Mouse (Mus musculus): ENCODE measurements around the gene Krt90. TPM values are rescaled to one million over a fixed set of nuclear protein-coding genes. Genes with fewer than 3 reads are reported as not detected.
"Not testable (repeated sequence)": the region's sequence is repeated elsewhere in the genome, so short reads cannot be mapped to it uniquely, and the experiment has no call there.

The Krt90 gene
- total RNA-seq, 2 experiments from 2014 or later = not detected

- ATAC-seq (replicated peaks; ENCODE audit: low FRiP score, poor library complexity, severe bottlenecking) = no peak
These were observed 40.1 kb downstream of the Krt90 start for GRCm38 (mm10) chr15:101522556-101523232.

GRCm38 (mm10) chr15:101519792-101520191 is 43.0 kb downstream of the Krt90 start:
- no peak for ATAC-seq (replicated peaks; ENCODE audit: low FRiP score, poor library complexity, severe bottlenecking)

GRCm38 (mm10) chr15:101517161-101517560 is 45.6 kb downstream of the Krt90 start, which contains the start of gene Gm49425:
Gene Gm49425 (minus strand): TSS chr15:101517261.
- not testable (repeated sequence) for ATAC-seq (replicated peaks; ENCODE audit: low FRiP score, poor library complexity, severe bottlenecking)

GRCm38 (mm10) chr15:101508247-101508646 is 54.5 kb downstream of the Krt90 start:
- no peak for ATAC-seq (replicated peaks; ENCODE audit: low FRiP score, poor library complexity, severe bottlenecking)

GRCm38 (mm10) chr15:101506896-101507758 is 55.6 kb downstream of the Krt90 start:
- no peak for ATAC-seq (replicated peaks; ENCODE audit: low FRiP score, poor library complexity, severe bottlenecking)

Other genes starting within 250 kb of the Krt90 start
- 0.42 and 4.7 TPM in 2 replicates for gene Krt80, start 192.8 kb downstream of the Krt90 start, total RNA-seq (2015; ENCODE audit: low replicate concordance)
- gene Krt80, start 192.8 kb downstream of the Krt90 start, total RNA-seq (2017; ENCODE audit: low replicate concordance) = 0.90 and 2.5 TPM in 2 replicates
- not detected in 2 replicates for gene Krt7, start 151.9 kb downstream of the Krt90 start, total RNA-seq (2015; ENCODE audit: low replicate concordance)
- not detected in 2 replicates for gene Krt7, start 151.9 kb downstream of the Krt90 start, total RNA-seq (2017; ENCODE audit: low replicate concordance)
- not detected in 2 replicates for gene Krt87, start 124.1 kb downstream of the Krt90 start, total RNA-seq (2015; ENCODE audit: low replicate concordance)
- gene Krt87, start 124.1 kb downstream of the Krt90 start, total RNA-seq (2017; ENCODE audit: low replicate concordance) = not detected in 2 replicates
- not detected in 2 replicates for gene Krt88, start 115.2 kb downstream of the Krt90 start, total RNA-seq (2015; ENCODE audit: low replicate concordance)
- gene Krt88, start 115.2 kb downstream of the Krt90 start, total RNA-seq (2017; ENCODE audit: low replicate concordance) = not detected in 2 replicates
- gene Krt81, start 99.2 kb downstream of the Krt90 start, total RNA-seq (2015; ENCODE audit: low replicate concordance) = 0.84 TPM in 1 of 2 replicates, not detected in the other
- not detected in 2 replicates for gene Krt81, start 99.2 kb downstream of the Krt90 start, total RNA-seq (2017; ENCODE audit: low replicate concordance)
- not detected in 2 replicates for gene Krt86, start 89.5 kb downstream of the Krt90 start, total RNA-seq (2015; ENCODE audit: low replicate concordance)
- not detected in 2 replicates for gene Krt86, start 89.5 kb downstream of the Krt90 start, total RNA-seq (2017; ENCODE audit: low replicate concordance)
- not detected in 2 replicates for gene Krt83, start 71.4 kb downstream of the Krt90 start, total RNA-seq (2015; ENCODE audit: low replicate concordance)
- gene Krt83, start 71.4 kb downstream of the Krt90 start, total RNA-seq (2017; ENCODE audit: low replicate concordance) = not detected in 2 replicates
- gene Gm49425, start 45.7 kb downstream of the Krt90 start, total RNA-seq (2015; ENCODE audit: low replicate concordance) = not detected in 2 replicates
- gene Gm49425, start 45.7 kb downstream of the Krt90 start, total RNA-seq (2017; ENCODE audit: low replicate concordance) = not detected in 2 replicates
- not detected in 2 replicates for gene Krt84, start 30.1 kb downstream of the Krt90 start, total RNA-seq (2015; ENCODE audit: low replicate concordance)
- not detected in 2 replicates for gene Krt84, start 30.1 kb downstream of the Krt90 start, total RNA-seq (2017; ENCODE audit: low replicate concordance)
- gene Krt82, start 12.3 kb downstream of the Krt90 start, total RNA-seq (2015; ENCODE audit: low replicate concordance) = not detected in 2 replicates
- not detected in 2 replicates for gene Krt82, start 12.3 kb downstream of the Krt90 start, total RNA-seq (2017; ENCODE audit: low replicate concordance)
- gene Krt75, start 11.0 kb upstream of the Krt90 start, total RNA-seq (2015; ENCODE audit: low replicate concordance) = not detected in 2 replicates
- gene Krt75, start 11.0 kb upstream of the Krt90 start, total RNA-seq (2017; ENCODE audit: low replicate concordance) = not detected in 2 replicates
- gene Gm5414, start 65.2 kb upstream of the Krt90 start, total RNA-seq (2015; ENCODE audit: low replicate concordance) = not detected in 2 replicates
- not detected in 2 replicates for gene Gm5414, start 65.2 kb upstream of the Krt90 start, total RNA-seq (2017; ENCODE audit: low replicate concordance)
- not detected in 2 replicates for gene Gm5478, start 84.4 kb upstream of the Krt90 start, total RNA-seq (2015; ENCODE audit: low replicate concordance)
- gene Gm5478, start 84.4 kb upstream of the Krt90 start, total RNA-seq (2017; ENCODE audit: low replicate concordance) = not detected in 2 replicates
- not detected in 2 replicates for gene Krt6b, start 117.3 kb upstream of the Krt90 start, total RNA-seq (2015; ENCODE audit: low replicate concordance)
- not detected in 2 replicates for gene Krt6b, start 117.3 kb upstream of the Krt90 start, total RNA-seq (2017; ENCODE audit: low replicate concordance)
- not detected in 2 replicates for gene Krt6a, start 131.4 kb upstream of the Krt90 start, total RNA-seq (2015; ENCODE audit: low replicate concordance)
- gene Krt6a, start 131.4 kb upstream of the Krt90 start, total RNA-seq (2017; ENCODE audit: low replicate concordance) = not detected in 2 replicates
- not detected in 2 replicates for gene Krt5, start 149.9 kb upstream of the Krt90 start, total RNA-seq (2015; ENCODE audit: low replicate concordance)
- gene Krt5, start 149.9 kb upstream of the Krt90 start, total RNA-seq (2017; ENCODE audit: low replicate concordance) = not detected in 2 replicates
- not detected in 2 replicates for gene Krt71, start 180.2 kb upstream of the Krt90 start, total RNA-seq (2015; ENCODE audit: low replicate concordance)
- gene Krt71, start 180.2 kb upstream of the Krt90 start, total RNA-seq (2017; ENCODE audit: low replicate concordance) = not detected in 2 replicates
- not detected in 2 replicates for gene Krt72, start 223.5 kb upstream of the Krt90 start, total RNA-seq (2015; ENCODE audit: low replicate concordance)
- not detected in 2 replicates for gene Krt72, start 223.5 kb upstream of the Krt90 start, total RNA-seq (2017; ENCODE audit: low replicate concordance)
- not detected in 2 replicates for gene Krt73, start 239.4 kb upstream of the Krt90 start, total RNA-seq (2015; ENCODE audit: low replicate concordance)
- gene Krt73, start 239.4 kb upstream of the Krt90 start, total RNA-seq (2017; ENCODE audit: low replicate concordance) = not detected in 2 replicates

Data from erythroid progenitor cell, adult 5-6 weeks (primary cell).